Mouse (Mus musculus) central nervous system, embryonic 11.5 days (tissue): ENCODE results near the gene Fgfr2. TPM values are rescaled to one million over a fixed set of nuclear protein-coding genes. Genes with fewer than 3 reads are reported as not detected.

Source experiments
- polyA plus RNA-seq: library from polyadenylated mRNA; depleted of rRNA; stranded (reverse); fragments of >200 nt; gene quantifications from 2 replicates; pipeline ENCODE4 v1.2.3, GENCODE M21; 2012

Gene Fgfr2
- polyA plus RNA-seq, 1 experiment = 92.0 TPM

GRCm38 (mm10) chr7:131542115-131542871, 1580.9 kb downstream of the Fgfr2 start, which contains the start of gene Hmx3:
Gene Hmx3 (plus strand): TSS chr7:131542867.

GRCm38 (mm10) chr7:131410416-131411058, 1712.6 kb downstream of the Fgfr2 start, which contains the start of the genes Ikzf5 and Acadsb:
Gene Ikzf5 (minus strand): TSS chr7:131410521.
Gene Acadsb (plus strand): TSS chr7:131410601.

GRCm38 (mm10) chr7:131370648-131371469, 1752.3 kb downstream of the Fgfr2 start, which contains the start of gene Pstk:
Gene Pstk (plus strand): TSS chr7:131371141.

GRCm38 (mm10) chr7:131362615-131363300, 1760.4 kb downstream of the Fgfr2 start, which contains the start of gene 2310057M21Rik:
Gene 2310057M21Rik (minus strand): TSS chr7:131362759.

GRCm38 (mm10) chr7:131333564-131333963, 1789.6 kb downstream of the Fgfr2 start, which contains the start of gene Fam24a:
Gene Fam24a (plus strand): TSS chr7:131333864.

GRCm38 (mm10) chr7:131329416-131329815, 1793.7 kb downstream of the Fgfr2 start, which contains the start of gene Fam24b:
Gene Fam24b (minus strand): TSS chr7:131329516.

GRCm38 (mm10) chr7:131322192-131322591, 1801.0 kb downstream of the Fgfr2 start, which contains the start of gene Cuzd1:
Gene Cuzd1 (minus strand): TSS chr7:131322292.

GRCm38 (mm10) chr7:131174121-131174520, 1949.0 kb downstream of the Fgfr2 start, which contains the start of gene 5430419D17Rik:
Gene 5430419D17Rik (plus strand): TSS chr7:131174402.

GRCm38 (mm10) chr7:131146214-131146613, 1976.9 kb downstream of the Fgfr2 start, which contains the start of gene 4933402N03Rik:
Gene 4933402N03Rik (minus strand): TSS chr7:131146314.

GRCm38 (mm10) chr7:131031755-131032154, 2091.4 kb downstream of the Fgfr2 start, which contains the start of gene Dmbt1:
Gene Dmbt1 (plus strand): TSS chr7:131032053.

GRCm38 (mm10) chr7:130935793-130936471, 2187.2 kb downstream of the Fgfr2 start, which contains the start of gene Htra1:
Gene Htra1 (plus strand): TSS chr7:130936111.

GRCm38 (mm10) chr7:130865613-130866591, 2257.2 kb downstream of the Fgfr2 start, which contains the start of gene Plekha1:
Gene Plekha1 (plus strand): TSS chr7:130865756.

GRCm38 (mm10) chr7:130773914-130774630, 2349.1 kb downstream of the Fgfr2 start, which contains the start of gene Btbd16:
Gene Btbd16 (plus strand): TSS chr7:130774069.

GRCm38 (mm10) chr7:130577388-130578003, 2545.7 kb downstream of the Fgfr2 start, which contains the start of gene Tacc2:
Gene Tacc2 (plus strand): TSS chr7:130577438.

GRCm38 (mm10) chr7:130572821-130573220, 2550.3 kb downstream of the Fgfr2 start, which contains the start of gene Nsmce4a:
Gene Nsmce4a (minus strand): TSS chr7:130573118.

GRCm38 (mm10) chr7:130520049-130520425, 2603.1 kb downstream of the Fgfr2 start, which contains the start of gene Ate1:
Gene Ate1 (minus strand): TSS chr7:130520369.

